Comparison of ENCODE assay signal across 15 mouse cellular contexts in the genomic region with DNA sequence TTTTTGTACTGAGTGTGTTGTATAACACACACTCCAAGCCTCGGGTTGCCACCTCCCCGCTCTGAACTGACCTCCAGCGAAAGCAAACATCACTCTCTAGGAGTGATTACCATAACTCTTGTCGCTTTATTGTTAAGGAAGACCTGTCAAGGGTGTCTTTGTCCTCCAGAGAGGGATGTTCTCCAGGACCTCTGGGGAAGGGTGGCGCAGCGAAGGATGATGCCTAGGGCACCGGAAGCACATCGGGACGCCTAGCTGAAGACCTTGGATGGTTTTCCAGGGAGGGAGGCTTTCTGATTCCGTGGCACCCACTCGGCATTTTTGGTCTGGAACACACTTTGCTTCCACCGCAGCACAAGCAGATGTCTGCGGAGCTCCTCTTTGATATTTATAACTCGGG. TPM values are rescaled to one million over a fixed set of nuclear protein-coding genes. Genes with fewer than 3 reads are reported as not detected.
DNase-seq lines count a peak whose midpoint lies in the region; ATAC-seq and TF ChIP-seq lines count a peak whose summit lies in the region.
"Had no signal": no experiment of that assay in that cellular context is flagged by ENCODE, and none has a peak within 500 bp of the region (broad histone marks: within the 10 kb centered on the region; RNA-seq: fewer than 3 reads in every experiment).

No protein-coding gene starts in this region.

- H3K9ac ChIP-seq in heart, embryonic 15.5 days: no peak overlapping the region
- no peak overlapping the region for H3K9ac ChIP-seq in lung, postnatal 0 days (replicated peaks; ENCODE audit: low read depth)
- H3K9ac ChIP-seq in ES-E14 (ENCODE audit: insufficient read depth, low read depth, low read length, poor library complexity, severe bottlenecking): peak overlapping the region; percentile 41; the same call in 1 of the 2 replicates
- H3K9ac ChIP-seq: forebrain, postnatal 0 days; limb, embryonic 12.5 days had no signal

- no peak overlapping the region for H3K4me2 ChIP-seq in heart, embryonic 15.5 days
- no peak overlapping the region for H3K4me2 ChIP-seq in lung, postnatal 0 days (replicated peaks; ENCODE audit: low read depth, low read length)

- H3K27ac ChIP-seq in heart, embryonic 15.5 days: peak overlapping the region; percentile 88; the same call in 1 of the 2 replicates
- H3K27ac ChIP-seq in lung, postnatal 0 days (ENCODE audit: low read length): peak overlapping the region; percentile 33; the same call in 1 of the 2 replicates
- peak overlapping the region; percentile 81 for H3K27ac ChIP-seq in ES-E14 (ENCODE audit: insufficient read depth, low read depth, low read length, poor library complexity, severe bottlenecking)
- H3K27ac ChIP-seq in limb, embryonic 10.5 days: 0 out of 2 replicates have a peak overlapping the region, but pooled peaks have one; percentile 61
- H3K27ac ChIP-seq: limb, embryonic 12.5 days had no signal

- no peak overlapping the region for H3K4me3 ChIP-seq in heart, embryonic 15.5 days
- no peak overlapping the region for H3K4me3 ChIP-seq in lung, postnatal 0 days (ENCODE audit: low read depth, low read length)
- peak overlapping the region; percentile 40 to 53 for H3K4me3 ChIP-seq in ES-E14 (ENCODE audit: insufficient read depth in 1 of 2, low read depth in 1 of 2, low read length in 2 of 2, poor library complexity in 1 of 2, severe bottlenecking in 1 of 2)
- H3K4me3 ChIP-seq in limb, embryonic 10.5 days: no peak overlapping the region
- H3K4me3 ChIP-seq: limb, embryonic 12.5 days; myocyte had no signal

- WGBS in heart, embryonic 15.5 days: 58% methylated on average over 14 of the region's 14 CpGs
- WGBS in lung, postnatal 0 days: 47% methylated on average over 14 of the region's 14 CpGs
- 53% methylated on average over 14 of the region's 14 CpGs for WGBS in limb, embryonic 10.5 days

- no peak for ATAC-seq in heart, embryonic 15.5 days (replicated peaks; ENCODE audit: insufficient number of reproducible peaks, insufficient read depth, low FRiP score, low read depth)
- ATAC-seq in lung, postnatal 0 days: no peak
- ATAC-seq: forebrain, postnatal 0 days had no signal

- in situ Hi-C loops in ES-E14 (cut with MboI; ENCODE audit: low sequenced_read_pairs in 2 of 2, unreplicated experiment in 2 of 2): no loop called here

- DNase-seq in heart, adult 18-20 months: no peak
- DNase-seq in lung, postnatal 0 days (ENCODE audit: low spot score): no peak
- no peak for DNase-seq in lung, postnatal 25 days (ENCODE audit: low spot score)
- no peak for DNase-seq in ES-E14 (ENCODE audit: low read depth, low spot score)
- no peak for DNase-seq in limb, embryonic 10.5 days (ENCODE audit: low spot score)
- DNase-seq in urinary bladder, postnatal 36 days (ENCODE audit: low spot score in 2 of 2): no peak
- no peak for DNase-seq in ovary, postnatal 14 days (ENCODE audit: low spot score)
- DNase-seq: adrenal gland, adult 8-10 months; forebrain, postnatal 0 days; gastrocnemius, postnatal 10 days; heart, postnatal 36 days; kidney, adult 8-10 months had no signal

- H3K27me3 ChIP-seq in heart, embryonic 15.5 days: no peaks in the 10 kb centered on the region
- H3K27me3 ChIP-seq in lung, postnatal 0 days (replicated peaks; ENCODE audit: insufficient read depth, low read length): no peaks in the 10 kb centered on the region
- 0 out of 2 replicates have a peak, but pooled peaks cover 3% of the 10 kb centered on the region for H3K27me3 ChIP-seq in limb, embryonic 10.5 days (ENCODE audit: low read depth, poor library complexity, severe bottlenecking)

- H3K4me1 ChIP-seq in heart, embryonic 15.5 days (replicated peaks): peaks cover 40% of the 10 kb centered on the region
- peaks cover 14% of the 10 kb centered on the region; the same call in 1 of the 2 replicates for H3K4me1 ChIP-seq in lung, postnatal 0 days (ENCODE audit: insufficient read depth, low read depth, low read length)
- H3K4me1 ChIP-seq in ES-E14 (ENCODE audit: control insufficient read depth in 2 of 2, insufficient read depth in 2 of 2, low read length in 2 of 2, poor library complexity in 1 of 2): peaks cover 4 to 9% of the 10 kb centered on the region in 2 experiments; a peak in 2 of 4 replicates
- H3K4me1 ChIP-seq in limb, embryonic 10.5 days: peaks cover 20% of the 10 kb centered on the region

- no peaks in the 10 kb centered on the region for H3K36me3 ChIP-seq in heart, embryonic 15.5 days
- no peaks in the 10 kb centered on the region for H3K36me3 ChIP-seq in lung, postnatal 0 days (ENCODE audit: insufficient read depth, low read length)
- H3K36me3 ChIP-seq in ES-E14 (ENCODE audit: control insufficient read depth, insufficient read depth, low read length, poor library complexity, severe bottlenecking): no peaks in the 10 kb centered on the region
- H3K36me3 ChIP-seq in limb, embryonic 10.5 days: no peaks in the 10 kb centered on the region
- H3K36me3 ChIP-seq: limb, embryonic 12.5 days had no signal

- no peak for TF ChIP-seq EP300 in lung, postnatal 0 days (IDR thresholded peaks at IDR 0.05)

- TF ChIP-seq CTCF in lung, postnatal 0 days (IDR thresholded peaks at IDR 0.05): no peak

- no peaks in the 10 kb centered on the region for H3K9me3 ChIP-seq in heart, embryonic 15.5 days (replicated peaks)
- no peaks in the 10 kb centered on the region for H3K9me3 ChIP-seq in lung, postnatal 0 days (ENCODE audit: low read length)
- no peaks in the 10 kb centered on the region for H3K9me3 ChIP-seq in ES-E14 (ENCODE audit: control insufficient read depth, insufficient read depth, low read depth, low read length)
- no peaks in the 10 kb centered on the region for H3K9me3 ChIP-seq in limb, embryonic 10.5 days (replicated peaks)
- H3K9me3 ChIP-seq: limb, embryonic 12.5 days had no signal

TF ChIP-seq in ES-E14, 5 proteins besides CTCF, POLR2A, EP300 and RAD21:
- no peak for TF ChIP-seq ZNF384 (IDR thresholded peaks at IDR 0.05; ENCODE audit: low read depth, low read length)
- no peak for TF ChIP-seq ZC3H11A (IDR thresholded peaks at IDR 0.05; ENCODE audit: borderline replicate concordance, low read depth, low read length)
- TF ChIP-seq HCFC1 (IDR thresholded peaks at IDR 0.05; ENCODE audit: borderline replicate concordance, insufficient read depth, low read length): no peak
- no peak for TF ChIP-seq MAFK (IDR thresholded peaks at IDR 0.05; ENCODE audit: insufficient read depth, low read depth, low read length)
- no peak for TF ChIP-seq CHD2 (IDR thresholded peaks at IDR 0.05; ENCODE audit: low read depth, low read length)

RNA-seq across cellular contexts. Expression of gene Zfp217, which starts 59.0 kb away (rescaled TPM):
- 2.7 and 3.2 TPM in 2 replicates for polyA plus RNA-seq in heart, embryonic 15.5 days (2015; fragmentation: Nextera tagmentation; extraction: Ambion mirVana)
- 10 to 100 TPM in 1 of 2 experiments, 1 to 10 TPM in 1; 7.5 to 10.2 TPM for total RNA-seq in heart, adult 18-20 months (2021)
- 4.0 and 4.4 TPM in 2 replicates for polyA plus RNA-seq in lung, postnatal 0 days (2015; fragmentation: Nextera tagmentation; extraction: Ambion mirVana)
- 23.2 and 28.4 TPM in 2 replicates for total RNA-seq in ES-E14 (2012; rRNA removed)
- 3.9 and 4.1 TPM in 2 replicates for polyA plus RNA-seq in limb, embryonic 10.5 days (2016; fragmentation: Nextera tagmentation; extraction: Ambion mirVana)

Comparison
In these comparisons a context has a peak if more than half of its experiments do, and no peak if none do; other contexts are left out.
1. H3K27ac ChIP-seq: peak in every context shown above with its lines; median percentile 88 in heart, embryonic 15.5 days; 81 in ES-E14; 61 in limb, embryonic 10.5 days; 33 in lung, postnatal 0 days.
2. H3K4me3 ChIP-seq: peak in ES-E14 (2 of 2); none in heart, embryonic 15.5 days (single experiment), lung, postnatal 0 days (single experiment) and limb, embryonic 10.5 days (single experiment).